Mouse (Mus musculus) cortical plate, adult 2 months (tissue): ENCODE data around the gene Gm36864.

ENCODE experiments used
- CTCF ChIP-seq: fragments of 200-500 bp; IDR thresholded peaks from 2 replicates; pipeline ENCODE4 v1.5.1; 2011; ENCODE audit warnings: mild to moderate bottlenecking, control low read depth, low read length; ENCODE audit not compliant: insufficient read depth; ENCODE audit errors: extremely low read depth
- POLR2A ChIP-seq: fragments of 200-500 bp; IDR thresholded peaks from 2 replicates; pipeline ENCODE4 v1.6.1; 2011; ENCODE audit warnings: mild to moderate bottlenecking, low read length, control low read depth; ENCODE audit not compliant: insufficient read depth; ENCODE audit errors: extremely low read depth

DNA sequence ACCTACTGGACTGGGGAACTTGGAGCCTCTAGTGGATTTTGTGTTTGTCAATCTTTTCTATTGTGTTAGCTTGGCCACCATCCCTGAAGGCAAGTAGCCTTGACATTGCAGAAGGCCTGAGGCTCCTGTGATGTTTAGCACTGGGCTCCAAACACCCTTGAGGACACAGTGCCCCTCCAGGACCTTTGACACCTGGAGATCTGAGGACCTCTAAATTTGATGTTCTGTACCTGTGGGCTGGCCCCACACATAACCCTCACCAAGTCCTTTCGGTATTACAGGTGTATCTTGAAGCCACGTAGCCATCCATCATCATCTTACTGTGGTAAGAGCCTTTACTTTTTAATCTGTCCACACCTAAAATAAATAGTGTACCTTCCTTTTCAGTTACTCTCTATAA, 12.0 kb downstream of the Gm36864 start:
- TF ChIP-seq POLR2A (no peak), CTCF (no peak)
